25 mouse cellular contexts compared by ENCODE assay signal in genomic region chr5:31183678-31184077, GRCm38 (mm10). TPM values are rescaled to one million over a fixed set of nuclear protein-coding genes. Genes with fewer than 3 reads are reported as not detected.
A peak's percentile ranks its signal among the peaks of the same experiment; 100 is the strongest.
DNase-seq lines count a peak whose midpoint lies in the region; ATAC-seq lines count a peak whose summit lies in the region.
"Had no signal": no experiment of that assay in that cellular context is flagged by ENCODE, and none has a peak within 500 bp of the region (broad histone marks: within the 10 kb centered on the region; RNA-seq: fewer than 3 reads in every experiment).

No protein-coding gene starts in this region.

- peak; percentile 38 for DNase-seq in MEL-GATA-1-ER (ENCODE audit: extremely low read depth, low read depth)
- peak; percentile 63 for DNase-seq in c-Kit-positive CD71-positive TER-119-negative erythroid progenitor cells, embryonic 14.5 days (ENCODE audit: low read depth)
- DNase-seq in gastrocnemius, adult 8-10 months (ENCODE audit: low spot score in 2 of 2), result no peak
- no peak for DNase-seq in thymus, postnatal 0 days (ENCODE audit: low spot score)
- DNase-seq in B cell, adult 2 months, result no peak
- DNase-seq: cerebellum, adult 2 months; cerebellum, postnatal 36 days; embryo, embryonic 11 days; gastrocnemius, postnatal 10 days; kidney, adult 11 months; kidney, postnatal 4 days; left cerebral cortex, postnatal 4 days; thymus, postnatal 14 days had no signal

- peaks cover 52% of the 10 kb centered on the region for H3K4me1 ChIP-seq in liver, embryonic 12.5 days

- H3K9me3 ChIP-seq in liver, embryonic 12.5 days (replicated peaks), result no peaks in the 10 kb centered on the region
- H3K9me3 ChIP-seq: embryonic facial prominence, embryonic 13.5 days; heart, embryonic 13.5 days; hindbrain, embryonic 12.5 days; limb, embryonic 15.5 days; neural tube, embryonic 13.5 days had no signal

- H3K9ac ChIP-seq in liver, embryonic 12.5 days, result 0 out of 2 replicates have a peak overlapping the region, but pooled peaks have one; percentile 19
- H3K9ac ChIP-seq: embryonic facial prominence, embryonic 13.5 days; heart, embryonic 13.5 days; hindbrain, embryonic 12.5 days; limb, embryonic 15.5 days; neural tube, embryonic 13.5 days had no signal

- H3K27me3 ChIP-seq in liver, embryonic 12.5 days (replicated peaks), result no peaks in the 10 kb centered on the region
- H3K27me3 ChIP-seq: embryonic facial prominence, embryonic 13.5 days; heart, embryonic 13.5 days; hindbrain, embryonic 12.5 days; limb, embryonic 15.5 days; neural tube, embryonic 13.5 days had no signal

- H3K4me3 ChIP-seq in liver, embryonic 12.5 days, result no peak overlapping the region
- H3K4me3 ChIP-seq: embryonic facial prominence, embryonic 13.5 days; heart, embryonic 13.5 days; hindbrain, embryonic 12.5 days; left cerebral cortex, adult 2 months; limb, embryonic 15.5 days; myocyte; neural tube, embryonic 13.5 days had no signal

- 16% methylated on average over 4 of the region's 4 CpGs for WGBS in liver, embryonic 12.5 days (ENCODE audit: insufficient replicate concordance)

- H3K36me3 ChIP-seq in liver, embryonic 12.5 days, result peaks cover 23% of the 10 kb centered on the region

- peak overlapping the region; percentile 83 for H3K27ac ChIP-seq in liver, embryonic 12.5 days
- H3K27ac ChIP-seq: embryonic facial prominence, embryonic 13.5 days; heart, embryonic 13.5 days; hindbrain, embryonic 12.5 days; left cerebral cortex, adult 2 months; limb, embryonic 15.5 days; neural tube, embryonic 13.5 days had no signal

- ATAC-seq in liver, embryonic 12.5 days, result peak; percentile 58
- peak; percentile 42 for ATAC-seq in megakaryocyte progenitor cell, adult 5-6 weeks (replicated peaks; ENCODE audit: poor library complexity)
- ATAC-seq: forebrain, embryonic 14.5 days; lung, postnatal 0 days; midbrain, embryonic 16.5 days had no signal

- H3K4me2 ChIP-seq in liver, embryonic 12.5 days, result peak overlapping the region; percentile 37
- H3K4me2 ChIP-seq: embryonic facial prominence, embryonic 13.5 days; heart, embryonic 13.5 days; hindbrain, embryonic 12.5 days; limb, embryonic 15.5 days; neural tube, embryonic 13.5 days had no signal

RNA-seq across cellular contexts. Expression of gene Gtf3c2, which starts 3.7 kb away (rescaled TPM):
- polyA plus RNA-seq in liver, embryonic 12.5 days (2016; fragmentation: Nextera tagmentation; extraction: Ambion mirVana), result 51.5 and 53.1 TPM in 2 replicates
- total RNA-seq in megakaryocyte progenitor cell, adult 5-6 weeks (2015), result 72.1 and 83.7 TPM in 2 replicates
- 46.9 and 63.5 TPM in 2 replicates for total RNA-seq in megakaryocyte progenitor cell, adult 5-6 weeks (2017)
- total RNA-seq in gastrocnemius, adult 8-10 months (2022), result 10 to 100 TPM; 20.5 to 28.0 (median 23.2) TPM
- polyA plus RNA-seq in thymus, postnatal 0 days (2015; fragmentation: Nextera tagmentation; extraction: Ambion mirVana), result 46.1 and 47.2 TPM in 2 replicates

RNA-seq across cellular contexts. Expression of gene Gm29609, which starts 4.0 kb away (rescaled TPM):
- polyA plus RNA-seq in liver, embryonic 12.5 days (2016; fragmentation: Nextera tagmentation; extraction: Ambion mirVana), result 0.90 and 1.3 TPM in 2 replicates
- 0.35 and 0.59 TPM in 2 replicates for total RNA-seq in megakaryocyte progenitor cell, adult 5-6 weeks (2015)
- 0.10 TPM in 1 of 2 replicates, not detected in the other for total RNA-seq in megakaryocyte progenitor cell, adult 5-6 weeks (2017)
- under 1 TPM; 0.15 to 0.56 (median 0.29) TPM for total RNA-seq in gastrocnemius, adult 8-10 months (2022)
- 0.57 and 0.88 TPM in 2 replicates for polyA plus RNA-seq in thymus, postnatal 0 days (2015; fragmentation: Nextera tagmentation; extraction: Ambion mirVana)

RNA-seq across cellular contexts. Expression of gene Snx17, which starts 9.3 kb away (rescaled TPM):
- 58.2 and 62.3 TPM in 2 replicates for polyA plus RNA-seq in liver, embryonic 12.5 days (2016; fragmentation: Nextera tagmentation; extraction: Ambion mirVana)
- total RNA-seq in megakaryocyte progenitor cell, adult 5-6 weeks (2015), result 52.1 and 54.2 TPM in 2 replicates
- total RNA-seq in megakaryocyte progenitor cell, adult 5-6 weeks (2017), result 31.5 and 40.7 TPM in 2 replicates
- 10 to 100 TPM; 31.3 to 35.8 (median 31.7) TPM for total RNA-seq in gastrocnemius, adult 8-10 months (2022)
- 126 and 144 TPM in 2 replicates for polyA plus RNA-seq in thymus, postnatal 0 days (2015; fragmentation: Nextera tagmentation; extraction: Ambion mirVana)

RNA-seq across cellular contexts. Expression of gene Eif2b4, which starts 9.6 kb away (rescaled TPM):
- polyA plus RNA-seq in liver, embryonic 12.5 days (2016; fragmentation: Nextera tagmentation; extraction: Ambion mirVana), result 67.2 and 73.1 TPM in 2 replicates
- 27.8 and 33.1 TPM in 2 replicates for total RNA-seq in megakaryocyte progenitor cell, adult 5-6 weeks (2015)
- 36.7 and 41.9 TPM in 2 replicates for total RNA-seq in megakaryocyte progenitor cell, adult 5-6 weeks (2017)
- 10 to 100 TPM; 42.1 to 68.2 (median 50.8) TPM for total RNA-seq in gastrocnemius, adult 8-10 months (2022)
- polyA plus RNA-seq in thymus, postnatal 0 days (2015; fragmentation: Nextera tagmentation; extraction: Ambion mirVana), result 73.6 and 80.4 TPM in 2 replicates

RNA-seq across cellular contexts. Expression of gene Zfp513, which starts 18.4 kb away (rescaled TPM):
- 4.5 and 7.2 TPM in 2 replicates for polyA plus RNA-seq in liver, embryonic 12.5 days (2016; fragmentation: Nextera tagmentation; extraction: Ambion mirVana)
- total RNA-seq in megakaryocyte progenitor cell, adult 5-6 weeks (2015), result 7.1 and 7.3 TPM in 2 replicates
- 4.3 and 4.5 TPM in 2 replicates for total RNA-seq in megakaryocyte progenitor cell, adult 5-6 weeks (2017)
- 10 to 100 TPM in 1 of 4 experiments, 1 to 10 TPM in 3; 6.5 to 12.3 (median 8.5) TPM for total RNA-seq in gastrocnemius, adult 8-10 months (2022)
- polyA plus RNA-seq in thymus, postnatal 0 days (2015; fragmentation: Nextera tagmentation; extraction: Ambion mirVana), result 7.0 TPM in 2 replicates

Comparison
In these comparisons a context has a peak if more than half of its experiments do, and no peak if none do; other contexts are left out.
1. DNase-seq: peak in MEL-GATA-1-ER (single experiment) and c-Kit-positive CD71-positive TER-119-negative erythroid progenitor cells, embryonic 14.5 days (single experiment); none in gastrocnemius, adult 8-10 months (0 of 2), thymus, postnatal 0 days (single experiment) and B cell, adult 2 months (0 of 2).